Mouse (Mus musculus): ENCODE measurements at regions not wholly inside any gene's neighbourhood (a gene's known extent, or its start where the extent isn't known, plus 50 kb on each side); places are given as distances from the start of the nearest gene placed in this dataset.

DNA sequence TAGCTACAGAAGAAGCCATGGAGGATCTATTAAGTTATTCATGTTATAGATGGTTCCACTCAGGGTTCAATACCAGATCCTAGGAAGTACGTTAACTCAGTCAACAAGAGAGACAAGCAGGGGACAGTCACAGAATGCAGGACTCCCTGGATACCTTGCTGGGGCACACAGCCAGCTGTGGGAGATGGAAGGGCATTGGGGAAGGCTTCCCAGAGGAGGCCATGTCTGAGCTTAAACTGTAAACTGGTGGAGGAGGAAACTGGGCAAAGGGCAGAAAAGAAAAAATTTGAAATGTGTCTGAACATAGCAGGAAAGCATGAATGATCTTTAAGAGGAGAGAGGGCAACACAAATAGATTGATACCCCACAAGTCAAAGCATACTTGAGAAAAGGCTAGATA lies 229.5 kb downstream of the Emx2 start:
- Histone ChIP-seq H3K9ac (ENCODE audit: low read length) (no peak overlapping the region), H3K4me1 (replicated peaks; ENCODE audit: control insufficient read depth, insufficient read depth, low read length) (no peaks in the 10 kb centered on the region), H3K27me3 (ENCODE audit: control insufficient read depth, insufficient read depth, low read depth, low read length) (no peaks in the 10 kb centered on the region), H3K36me3 (ENCODE audit: control insufficient read depth, insufficient read depth, low read length) (no peaks in the 10 kb centered on the region), H3K4me3 (ENCODE audit: low read length) (no peak overlapping the region), H3K4me2 (ENCODE audit: low read depth, low read length) (no peak overlapping the region), H3K9me3 (ENCODE audit: control insufficient read depth, low read length) (no peaks in the 10 kb centered on the region), H3K27ac (ENCODE audit: low read length) (no peak overlapping the region)
- ATAC-seq (ENCODE audit: low read depth): no peak
- WGBS: 63% methylated on average over 1 of the region's 1 CpGs

DNA sequence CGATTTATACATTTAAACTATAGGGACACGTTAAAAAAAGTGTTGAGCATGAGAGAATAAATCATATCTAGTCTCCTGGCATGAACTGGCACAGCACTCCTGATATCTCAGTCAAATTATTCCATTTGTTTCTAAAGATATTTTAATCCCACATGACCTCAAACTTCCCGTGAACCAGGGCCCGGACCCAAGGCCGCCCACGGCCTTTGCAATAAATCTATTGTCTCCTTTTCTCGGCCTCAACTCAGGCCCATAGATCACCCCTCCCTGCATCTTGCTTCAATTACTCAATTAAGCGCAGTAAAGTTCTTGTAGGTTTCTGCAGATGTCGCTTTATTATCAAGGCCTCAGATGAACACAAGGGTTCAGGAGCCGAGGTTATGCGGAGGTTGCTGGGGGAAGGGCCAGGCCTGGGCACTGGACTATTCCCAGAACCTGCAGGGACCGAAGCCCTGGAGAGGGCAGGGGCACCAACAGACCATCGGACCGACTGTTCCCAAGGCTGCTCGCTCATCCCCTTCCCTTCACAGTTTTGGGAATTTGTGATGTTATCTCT lies 233.4 kb downstream of the Emx2 start:
- no peak overlapping the region for H3K9ac ChIP-seq (ENCODE audit: low read length)
- 78% methylated on average over 15 of the region's 15 CpGs for WGBS
- ATAC-seq (ENCODE audit: low read depth): no peak

DNA sequence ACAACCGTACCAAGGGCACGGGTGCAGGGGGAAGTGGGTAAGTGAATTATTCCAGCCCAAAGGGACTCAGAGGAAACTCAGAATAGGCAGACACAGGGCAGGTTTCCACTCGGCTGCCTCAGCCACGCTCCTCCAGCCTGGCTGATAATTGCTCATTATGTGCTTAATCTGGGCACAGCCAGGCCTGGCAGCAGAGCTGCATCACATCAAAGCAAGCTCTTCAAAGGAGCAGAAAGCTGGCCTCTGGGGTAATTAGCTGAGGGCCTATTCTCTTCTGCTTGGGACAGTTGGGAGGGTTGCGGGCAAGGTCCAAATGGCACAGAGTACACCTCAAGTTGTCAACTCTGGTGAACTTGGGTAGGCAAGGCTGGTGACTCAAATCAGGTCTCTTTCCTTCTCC lies 239.5 kb downstream of the Emx2 start:
- WGBS: 78% methylated on average over 5 of the region's 5 CpGs
- no peak overlapping the region for H3K4me2 ChIP-seq (ENCODE audit: low read depth, low read length)
- H3K36me3 ChIP-seq (ENCODE audit: control insufficient read depth, insufficient read depth, low read length): no peaks in the 10 kb centered on the region
- H3K27ac ChIP-seq (ENCODE audit: low read length): no peak overlapping the region
- no peaks in the 10 kb centered on the region for H3K9me3 ChIP-seq (ENCODE audit: control insufficient read depth, low read length)
- no peaks in the 10 kb centered on the region for H3K27me3 ChIP-seq (ENCODE audit: control insufficient read depth, insufficient read depth, low read depth, low read length)
- ATAC-seq (ENCODE audit: low read depth): no peak
- no peak overlapping the region for H3K4me3 ChIP-seq (ENCODE audit: low read length)
- no peak overlapping the region for H3K9ac ChIP-seq (ENCODE audit: low read length)
- H3K4me1 ChIP-seq (replicated peaks; ENCODE audit: control insufficient read depth, insufficient read depth, low read length): no peaks in the 10 kb centered on the region

More for the DNA sequence above, 233.4 kb downstream of the Emx2 start:
- no peak overlapping the region for H3K27ac ChIP-seq (ENCODE audit: low read length)
- H3K36me3 ChIP-seq (ENCODE audit: control insufficient read depth, insufficient read depth, low read length): no peaks in the 10 kb centered on the region
- no peak overlapping the region for H3K4me3 ChIP-seq (ENCODE audit: low read length)
- H3K4me2 ChIP-seq (ENCODE audit: low read depth, low read length): no peak overlapping the region
- H3K9me3 ChIP-seq (ENCODE audit: control insufficient read depth, low read length): no peaks in the 10 kb centered on the region
- no peaks in the 10 kb centered on the region for H3K27me3 ChIP-seq (ENCODE audit: control insufficient read depth, insufficient read depth, low read depth, low read length)
- no peaks in the 10 kb centered on the region for H3K4me1 ChIP-seq (replicated peaks; ENCODE audit: control insufficient read depth, insufficient read depth, low read length)

DNA sequence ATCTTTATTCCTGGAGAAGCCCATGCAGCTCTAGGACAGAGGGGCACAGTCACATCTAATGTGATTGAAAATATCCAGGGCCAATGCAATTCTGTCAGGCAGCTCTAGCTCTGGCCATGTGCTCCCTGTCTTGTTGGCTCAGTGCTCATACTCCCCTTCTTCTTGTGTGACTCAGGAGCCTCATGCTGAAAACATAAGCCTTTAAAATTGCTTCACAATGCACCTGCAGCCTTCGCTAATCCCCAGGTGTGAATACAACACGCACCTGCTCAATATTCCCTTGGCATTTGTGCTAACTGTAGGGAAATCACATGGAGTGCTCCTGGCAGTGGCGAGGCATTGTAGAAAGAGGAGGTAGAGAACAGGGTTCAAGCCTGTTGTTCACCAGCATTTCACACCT lies 242.0 kb downstream of the Emx2 start:
- H3K9me3 ChIP-seq (ENCODE audit: control insufficient read depth, low read length): no peaks in the 10 kb centered on the region
- 63% methylated on average over 3 of the region's 3 CpGs for WGBS
- H3K4me1 ChIP-seq (replicated peaks; ENCODE audit: control insufficient read depth, insufficient read depth, low read length): no peaks in the 10 kb centered on the region
- no peak overlapping the region for H3K4me3 ChIP-seq (ENCODE audit: low read length)
- H3K36me3 ChIP-seq (ENCODE audit: control insufficient read depth, insufficient read depth, low read length): no peaks in the 10 kb centered on the region
- no peak overlapping the region for H3K27ac ChIP-seq (ENCODE audit: low read length)
- no peak overlapping the region for H3K4me2 ChIP-seq (ENCODE audit: low read depth, low read length)
- ATAC-seq (ENCODE audit: low read depth): no peak
- H3K9ac ChIP-seq (ENCODE audit: low read length): no peak overlapping the region
- no peaks in the 10 kb centered on the region for H3K27me3 ChIP-seq (ENCODE audit: control insufficient read depth, insufficient read depth, low read depth, low read length)

DNA sequence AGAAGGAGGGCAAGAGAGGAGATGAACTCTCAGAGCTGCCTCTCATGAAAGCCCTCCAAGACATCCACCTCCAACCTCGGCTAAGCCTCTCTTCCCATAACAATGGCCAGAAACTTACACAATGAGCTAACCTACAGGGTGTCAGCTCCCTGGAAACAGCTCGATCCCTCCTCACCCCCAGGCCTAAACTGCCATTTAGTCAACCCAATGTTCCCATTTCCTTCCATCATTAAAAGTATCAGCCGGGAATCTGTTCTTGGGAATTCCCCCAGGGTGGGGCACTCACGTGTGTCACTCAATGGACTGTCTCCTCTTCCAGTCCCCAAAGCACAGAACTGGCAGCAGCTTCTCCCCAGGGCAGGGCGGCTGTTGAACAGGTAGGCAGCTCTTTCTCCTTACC lies 236.3 kb downstream of the Rab11fip2 start:
- Histone ChIP-seq H3K4me2 (ENCODE audit: low read depth, low read length) (no peak overlapping the region), H3K27me3 (ENCODE audit: control insufficient read depth, insufficient read depth, low read depth, low read length) (no peaks in the 10 kb centered on the region), H3K4me3 (ENCODE audit: low read length) (no peak overlapping the region), H3K4me1 (replicated peaks; ENCODE audit: control insufficient read depth, insufficient read depth, low read length) (no peaks in the 10 kb centered on the region), H3K9ac (ENCODE audit: low read length) (no peak overlapping the region), H3K9me3 (ENCODE audit: control insufficient read depth, low read length) (no peaks in the 10 kb centered on the region), H3K27ac (ENCODE audit: low read length) (no peak overlapping the region), H3K36me3 (ENCODE audit: control insufficient read depth, insufficient read depth, low read length) (no peaks in the 10 kb centered on the region)
- WGBS: 66% methylated on average over 5 of the region's 5 CpGs
- no peak for ATAC-seq (ENCODE audit: low read depth)

DNA sequence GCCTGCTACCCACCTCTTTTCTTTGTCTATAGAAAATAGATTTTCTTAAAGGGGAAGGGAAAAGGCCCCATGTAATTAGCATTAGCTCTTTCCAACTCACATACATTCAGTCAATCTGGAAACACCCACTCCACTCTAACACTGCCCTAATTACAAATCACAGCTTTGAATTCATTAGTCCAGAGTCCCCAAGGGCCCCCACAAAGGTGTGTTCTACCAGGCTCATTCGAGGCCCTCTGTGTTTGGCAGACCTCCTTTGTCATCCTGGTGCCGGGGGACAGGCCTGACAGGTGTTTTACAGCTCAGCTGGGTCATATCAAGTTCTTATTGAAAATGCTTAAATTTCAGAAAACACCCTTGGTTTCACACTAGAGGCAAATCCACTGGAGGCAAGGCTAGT lies 234.3 kb downstream of the Rab11fip2 start:
- ATAC-seq (ENCODE audit: low read depth): no peak
- no peak overlapping the region for H3K4me2 ChIP-seq (ENCODE audit: low read depth, low read length)
- no peaks in the 10 kb centered on the region for H3K4me1 ChIP-seq (replicated peaks; ENCODE audit: control insufficient read depth, insufficient read depth, low read length)
- H3K36me3 ChIP-seq (ENCODE audit: control insufficient read depth, insufficient read depth, low read length): no peaks in the 10 kb centered on the region
- H3K9ac ChIP-seq (ENCODE audit: low read length): no peak overlapping the region
- no peak overlapping the region for H3K4me3 ChIP-seq (ENCODE audit: low read length)
- H3K27ac ChIP-seq (ENCODE audit: low read length): no peak overlapping the region
- 47% methylated on average over 2 of the region's 2 CpGs for WGBS
- no peaks in the 10 kb centered on the region for H3K27me3 ChIP-seq (ENCODE audit: control insufficient read depth, insufficient read depth, low read depth, low read length)
- no peaks in the 10 kb centered on the region for H3K9me3 ChIP-seq (ENCODE audit: control insufficient read depth, low read length)

DNA sequence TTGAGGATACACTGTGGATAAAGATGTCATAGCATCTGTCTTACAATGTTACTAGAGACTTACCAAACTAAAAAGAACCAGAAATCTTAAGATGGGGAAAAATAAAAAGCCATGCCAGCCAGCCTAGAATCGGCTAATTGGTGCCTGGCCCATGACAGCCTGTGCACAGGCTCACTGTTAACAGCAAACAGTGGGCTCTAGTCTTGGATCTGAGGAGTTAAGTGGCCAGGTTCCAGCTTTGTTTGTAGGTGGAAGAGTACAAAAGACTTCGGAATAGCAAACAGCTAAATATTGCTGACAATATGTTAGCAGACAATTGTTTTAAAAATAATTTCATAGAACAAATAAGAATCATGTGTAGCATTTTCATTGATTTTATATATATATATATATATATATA lies 228.4 kb downstream of the Rab11fip2 start:
- no peaks in the 10 kb centered on the region for H3K4me1 ChIP-seq (replicated peaks; ENCODE audit: control insufficient read depth, insufficient read depth, low read length)
- WGBS: 84% methylated on average over 2 of the region's 2 CpGs
- no peaks in the 10 kb centered on the region for H3K9me3 ChIP-seq (ENCODE audit: control insufficient read depth, low read length)
- no peak for ATAC-seq (ENCODE audit: low read depth)
- H3K9ac ChIP-seq (ENCODE audit: low read length): no peak overlapping the region
- no peaks in the 10 kb centered on the region for H3K36me3 ChIP-seq (ENCODE audit: control insufficient read depth, insufficient read depth, low read length)
- no peak overlapping the region for H3K4me2 ChIP-seq (ENCODE audit: low read depth, low read length)
- H3K4me3 ChIP-seq (ENCODE audit: low read length): no peak overlapping the region
- H3K27ac ChIP-seq (ENCODE audit: low read length): no peak overlapping the region
- no peaks in the 10 kb centered on the region for H3K27me3 ChIP-seq (ENCODE audit: control insufficient read depth, insufficient read depth, low read depth, low read length)

DNA sequence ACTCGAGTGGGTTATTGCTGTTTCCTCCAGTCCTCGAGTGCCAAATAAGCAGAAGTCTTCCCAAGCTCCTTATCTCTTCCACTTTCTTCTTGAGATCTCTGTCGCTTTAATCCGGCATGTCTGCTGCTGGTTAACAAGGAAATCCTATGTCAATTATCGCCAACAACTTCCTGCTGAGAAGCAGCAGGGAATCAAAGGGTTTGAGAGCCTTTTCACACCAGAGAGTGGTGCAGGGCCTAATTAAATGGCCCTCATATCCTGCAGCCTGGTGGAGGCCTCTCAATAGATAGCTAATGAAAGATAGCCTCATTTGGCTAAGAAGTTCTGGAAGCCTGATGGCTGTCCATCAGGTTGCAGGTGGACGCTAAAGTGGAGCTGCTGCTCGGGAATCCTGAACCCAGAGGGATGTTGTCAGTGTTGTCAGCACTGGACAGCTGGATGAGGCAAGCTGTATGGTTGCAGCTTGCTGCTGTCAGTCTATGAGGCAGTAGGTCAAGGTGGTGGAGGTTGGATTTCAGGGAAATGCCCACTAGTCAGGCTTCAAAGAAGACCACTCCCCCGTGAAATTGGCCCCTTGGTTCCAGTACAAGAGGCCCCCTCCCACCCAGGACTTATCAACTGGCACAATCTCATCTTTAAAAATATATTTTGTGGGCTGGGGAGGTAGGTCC lies 225.5 kb downstream of the Rab11fip2 start:
- Histone ChIP-seq H3K9me3 (ENCODE audit: control insufficient read depth, low read length) (no peaks in the 10 kb centered on the region), H3K9ac (ENCODE audit: low read length) (no peak overlapping the region), H3K4me1 (replicated peaks; ENCODE audit: control insufficient read depth, insufficient read depth, low read length) (no peaks in the 10 kb centered on the region), H3K27me3 (ENCODE audit: control insufficient read depth, insufficient read depth, low read depth, low read length) (no peaks in the 10 kb centered on the region), H3K4me3 (ENCODE audit: low read length) (no peak overlapping the region), H3K36me3 (ENCODE audit: control insufficient read depth, insufficient read depth, low read length) (no peaks in the 10 kb centered on the region), H3K4me2 (ENCODE audit: low read depth, low read length) (no peak overlapping the region), H3K27ac (ENCODE audit: low read length) (no peak overlapping the region)
- WGBS: 13% methylated on average over 8 of the region's 8 CpGs
- no peak for ATAC-seq (ENCODE audit: low read depth)

DNA sequence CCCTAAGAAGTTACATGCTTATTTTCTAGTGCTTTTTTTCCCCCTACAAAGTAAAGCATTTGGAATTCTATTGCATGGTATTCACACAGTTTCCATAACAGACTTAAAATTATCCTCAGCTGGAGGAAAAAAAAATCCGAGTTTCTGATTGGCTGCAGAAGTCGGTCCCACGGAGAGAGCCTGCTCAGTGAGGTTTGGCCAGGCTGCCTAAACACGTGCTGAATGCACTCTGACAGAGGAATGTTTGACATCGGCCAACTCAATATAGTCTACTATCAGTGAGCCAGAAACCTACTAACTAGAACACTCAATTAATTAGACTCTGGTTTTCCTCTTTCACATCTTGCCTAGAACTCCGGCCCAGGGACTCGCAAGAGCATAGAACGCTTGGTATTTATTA lies 204.9 kb downstream of the Rab11fip2 start:
- 42% methylated on average over 8 of the region's 8 CpGs for WGBS
- no peak for ATAC-seq (ENCODE audit: low read depth)

DNA sequence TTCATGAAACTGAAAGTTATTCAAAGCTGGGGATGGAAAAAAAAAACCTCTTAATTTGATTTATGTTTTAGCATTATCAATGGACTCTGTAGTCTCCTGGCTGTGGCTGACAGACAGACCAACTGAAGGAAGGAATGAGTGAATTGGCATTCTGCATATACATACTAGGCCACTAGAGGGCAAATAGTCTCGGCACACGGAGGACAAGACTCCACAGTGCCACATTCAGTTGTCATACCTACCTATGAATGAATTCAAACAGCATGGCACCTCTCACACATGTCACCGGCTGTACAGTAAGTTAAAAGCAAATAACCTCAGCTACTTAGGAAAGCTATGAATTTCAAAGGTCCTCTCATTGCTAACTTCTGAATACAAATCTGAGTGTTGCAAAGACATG lies 200.5 kb downstream of the Rab11fip2 start:
- ATAC-seq (ENCODE audit: low read depth): no peak
- 23% methylated on average over 3 of the region's 3 CpGs for WGBS

More for the DNA sequence above, 204.9 kb downstream of the Rab11fip2 start:
- H3K9ac ChIP-seq (ENCODE audit: low read length): no peak overlapping the region
- no peak overlapping the region for H3K4me3 ChIP-seq (ENCODE audit: low read length)
- H3K36me3 ChIP-seq (ENCODE audit: control insufficient read depth, insufficient read depth, low read length): no peaks in the 10 kb centered on the region
- H3K4me1 ChIP-seq (replicated peaks; ENCODE audit: control insufficient read depth, insufficient read depth, low read length): no peaks in the 10 kb centered on the region
- no peaks in the 10 kb centered on the region for H3K9me3 ChIP-seq (ENCODE audit: control insufficient read depth, low read length)
- H3K27me3 ChIP-seq (ENCODE audit: control insufficient read depth, insufficient read depth, low read depth, low read length): no peaks in the 10 kb centered on the region
- no peak overlapping the region for H3K4me2 ChIP-seq (ENCODE audit: low read depth, low read length)
- H3K27ac ChIP-seq (ENCODE audit: low read length): no peak overlapping the region

More for the DNA sequence above, 200.5 kb downstream of the Rab11fip2 start:
- no peak overlapping the region for H3K9ac ChIP-seq (ENCODE audit: low read length)
- H3K36me3 ChIP-seq (ENCODE audit: control insufficient read depth, insufficient read depth, low read length): no peaks in the 10 kb centered on the region
- H3K4me1 ChIP-seq (replicated peaks; ENCODE audit: control insufficient read depth, insufficient read depth, low read length): no peaks in the 10 kb centered on the region
- H3K27ac ChIP-seq (ENCODE audit: low read length): no peak overlapping the region
- H3K9me3 ChIP-seq (ENCODE audit: control insufficient read depth, low read length): no peaks in the 10 kb centered on the region
- H3K4me3 ChIP-seq (ENCODE audit: low read length): no peak overlapping the region
- H3K27me3 ChIP-seq (ENCODE audit: control insufficient read depth, insufficient read depth, low read depth, low read length): no peaks in the 10 kb centered on the region
- no peak overlapping the region for H3K4me2 ChIP-seq (ENCODE audit: low read depth, low read length)
